Mouse (Mus musculus): ENCODE measurements around the gene Dnajb3.

- TF ChIP-seq CTCF (IDR thresholded peaks at IDR 0.05; ENCODE audit: extremely low read depth, insufficient read depth, insufficient read length, insufficient replicate concordance) (no peak), POLR2A (IDR thresholded peaks at IDR 0.05; ENCODE audit: low read depth, low read length) (no peak)
These were observed 8.3 kb upstream of the Dnajb3 start for GRCm38 (mm10) chr1:88213766-88214461.

Measured in spleen, adult 2 months (tissue).